Mouse (Mus musculus): ENCODE measurements around the gene Pitpnm3. TPM values are rescaled to one million over a fixed set of nuclear protein-coding genes. Genes with fewer than 3 reads are reported as not detected.

Pitpnm3 gene
- total RNA-seq, 2 experiments from 2014 or later = 17.5 to 17.8 TPM

DNA sequence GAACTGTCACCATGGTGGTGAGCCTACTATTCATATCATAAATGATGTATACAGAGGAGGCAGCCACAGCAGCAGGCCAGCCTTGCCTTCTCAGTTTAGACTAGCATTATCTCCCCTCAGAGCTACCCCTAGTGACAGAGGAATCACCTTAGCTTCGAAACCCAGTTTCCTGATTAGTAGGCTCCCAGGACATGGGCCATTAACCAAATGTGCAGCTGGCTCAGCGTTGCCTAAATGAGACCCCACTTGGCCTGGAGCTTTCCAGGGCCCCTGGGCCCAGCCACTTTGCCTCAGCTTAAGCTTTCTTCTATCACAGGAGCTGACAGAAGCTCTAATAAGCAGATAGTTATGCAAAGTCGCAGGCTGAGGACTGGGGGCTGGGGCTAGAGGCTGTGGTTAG lies 39.6 kb downstream of the Pitpnm3 start:
- DNase-seq (ENCODE audit: low spot score in 2 of 2) = no peak

GRCm38 (mm10) chr11:72094442-72094841 lies 41.1 kb downstream of the Pitpnm3 start:
- DNase-seq (ENCODE audit: low spot score in 2 of 2) = no peak

DNA sequence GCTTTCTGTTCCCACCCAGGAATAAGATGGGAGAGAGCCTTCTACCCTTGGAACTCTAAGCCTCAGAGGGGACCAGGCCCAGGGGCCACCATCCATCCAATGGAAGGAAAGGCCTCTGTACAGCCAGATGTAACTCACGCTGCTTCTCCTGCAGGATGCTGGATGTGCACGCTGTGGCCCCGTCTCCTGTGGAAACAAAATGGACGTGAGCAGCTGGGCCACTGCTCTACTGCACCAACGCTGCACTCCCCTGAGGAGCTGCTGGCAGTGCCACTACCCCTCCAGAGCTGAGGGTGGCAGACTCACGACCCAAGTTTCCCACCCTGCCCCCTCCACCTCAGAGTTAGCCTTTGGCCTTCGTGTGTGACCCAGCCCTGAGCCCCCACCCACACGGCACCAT lies 43.2 kb downstream of the Pitpnm3 start:
- no peak for DNase-seq (ENCODE audit: low spot score in 2 of 2)

DNA sequence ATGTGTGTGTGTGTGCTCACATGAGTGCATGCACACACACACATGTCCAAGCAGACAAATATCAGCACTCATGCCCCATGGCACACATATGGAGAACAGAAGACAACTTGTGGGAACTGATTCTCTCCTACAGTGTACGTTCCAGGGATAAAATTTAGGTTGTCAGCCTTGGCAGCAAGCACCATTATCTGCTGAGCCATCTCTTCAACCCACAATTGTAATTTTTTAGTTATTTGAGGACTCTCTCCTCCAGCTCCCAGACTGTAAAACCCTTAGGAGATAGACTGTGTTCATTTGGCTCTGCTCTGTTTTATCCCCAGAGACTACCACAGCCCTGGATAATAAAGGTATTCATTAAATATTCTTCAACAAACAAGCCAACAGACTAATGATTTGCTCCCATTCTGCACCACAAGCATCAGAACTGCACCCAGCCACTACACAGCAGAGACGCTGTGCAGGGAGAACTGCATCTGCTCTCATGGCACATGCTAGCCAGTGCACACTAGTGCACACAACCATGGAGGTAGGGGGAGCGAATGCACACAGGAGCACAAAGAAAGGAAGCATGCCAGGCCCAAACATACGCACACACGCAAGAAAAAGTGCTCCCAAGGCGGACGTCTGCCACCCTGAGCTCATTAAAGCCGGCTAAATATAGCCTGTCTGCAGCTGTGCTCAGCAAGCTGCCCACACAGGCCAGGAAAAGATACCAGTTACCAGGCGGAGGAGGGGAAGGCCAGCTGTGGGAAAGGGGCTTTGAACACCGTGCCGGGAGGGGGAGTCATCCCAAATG lies 49.1 kb downstream of the Pitpnm3 start:
- peak; percentile 40 to 51 for DNase-seq (ENCODE audit: low spot score in 2 of 2)

DNA sequence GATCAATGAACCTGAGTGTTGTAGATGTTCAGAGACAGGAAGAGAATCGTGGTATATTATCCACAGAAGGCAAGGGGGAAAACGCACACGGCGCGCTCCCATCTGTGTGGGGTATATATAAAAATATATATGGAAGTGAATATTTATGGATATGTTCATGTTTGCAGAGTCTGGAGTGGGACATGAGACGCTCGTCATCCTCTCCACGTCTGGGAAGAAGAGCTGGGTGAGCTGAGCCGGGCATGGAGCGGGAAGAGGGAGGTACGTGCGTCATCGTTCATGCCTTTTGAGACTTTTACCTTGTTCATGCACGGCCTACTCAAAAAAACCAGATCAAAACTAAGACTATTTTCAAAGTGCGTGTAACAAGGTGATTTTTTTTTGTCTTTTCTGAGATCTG lies 51.2 kb downstream of the Pitpnm3 start:
- DNase-seq (ENCODE audit: low spot score in 2 of 2) = no peak

GRCm38 (mm10) chr11:72082601-72083000 lies 53.0 kb downstream of the Pitpnm3 start:
- DNase-seq (ENCODE audit: low spot score in 2 of 2) = no peak

- DNase-seq (ENCODE audit: low spot score in 2 of 2) = no peak
Measured at GRCm38 (mm10) chr11:72080461-72080860, 55.1 kb downstream of the Pitpnm3 start.

DNA sequence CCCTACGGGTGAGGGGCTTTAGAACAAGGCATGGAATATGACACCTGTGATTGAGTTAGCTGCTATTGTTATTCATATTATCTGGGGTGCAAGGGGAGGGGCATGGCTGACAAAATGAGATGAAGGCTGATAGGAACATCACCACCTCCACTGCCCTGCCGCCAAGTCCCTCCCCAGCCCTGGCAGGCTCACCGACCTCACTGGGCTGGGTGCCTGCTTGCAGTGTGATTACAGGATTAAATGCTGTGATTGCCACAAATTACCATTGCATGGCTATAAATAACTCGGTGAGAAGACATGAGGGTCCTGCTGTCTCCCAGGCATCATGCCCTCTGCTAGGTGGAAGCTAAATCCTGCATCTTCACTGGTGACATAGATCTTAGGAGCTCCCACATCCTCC lies 56.9 kb downstream of the Pitpnm3 start:
- peak; percentile 50 to 56 for DNase-seq (ENCODE audit: low spot score in 2 of 2)

GRCm38 (mm10) chr11:72078056-72078455 lies 57.5 kb downstream of the Pitpnm3 start:
- no peak for DNase-seq (ENCODE audit: low spot score in 2 of 2)

- no peak for DNase-seq (ENCODE audit: low spot score in 2 of 2)
Measured at GRCm38 (mm10) chr11:72074230-72074629, 61.3 kb downstream of the Pitpnm3 start.

GRCm38 (mm10) chr11:72072331-72072905 lies 63.2 kb downstream of the Pitpnm3 start:
- no peak for DNase-seq (ENCODE audit: low spot score in 2 of 2)

- no peak for DNase-seq (ENCODE audit: low spot score in 2 of 2)
Measured at GRCm38 (mm10) chr11:72070733-72071132, 64.8 kb downstream of the Pitpnm3 start.

GRCm38 (mm10) chr11:72068026-72068425 lies 67.6 kb downstream of the Pitpnm3 start:
- DNase-seq (ENCODE audit: low spot score in 2 of 2) = no peak

- peak in 1 of 2 experiments; percentile 38 for DNase-seq (ENCODE audit: low spot score in 2 of 2)
Measured at GRCm38 (mm10) chr11:72067326-72067725, 68.3 kb downstream of the Pitpnm3 start.

DNA sequence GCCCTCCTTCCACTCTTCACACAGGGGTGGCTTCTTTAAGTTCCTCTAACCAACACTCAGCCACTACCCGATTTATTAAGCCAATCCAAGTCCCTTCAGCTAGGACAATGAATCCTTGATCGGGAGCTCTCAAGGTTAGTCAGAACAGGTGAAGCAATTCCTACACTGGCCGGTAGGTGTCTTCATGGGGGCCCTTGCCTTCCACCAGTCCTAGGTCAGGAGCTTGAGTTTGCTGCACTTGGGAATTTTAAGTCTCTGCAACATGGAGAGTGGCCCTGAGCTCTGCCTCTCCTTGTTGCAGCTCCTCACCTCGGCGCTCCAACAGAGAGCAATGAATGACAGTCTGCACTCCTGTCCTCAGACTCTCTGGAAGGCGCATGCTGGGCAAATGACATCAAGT lies 69.2 kb downstream of the Pitpnm3 start:
- DNase-seq (ENCODE audit: low spot score in 2 of 2) = no peak

DNA sequence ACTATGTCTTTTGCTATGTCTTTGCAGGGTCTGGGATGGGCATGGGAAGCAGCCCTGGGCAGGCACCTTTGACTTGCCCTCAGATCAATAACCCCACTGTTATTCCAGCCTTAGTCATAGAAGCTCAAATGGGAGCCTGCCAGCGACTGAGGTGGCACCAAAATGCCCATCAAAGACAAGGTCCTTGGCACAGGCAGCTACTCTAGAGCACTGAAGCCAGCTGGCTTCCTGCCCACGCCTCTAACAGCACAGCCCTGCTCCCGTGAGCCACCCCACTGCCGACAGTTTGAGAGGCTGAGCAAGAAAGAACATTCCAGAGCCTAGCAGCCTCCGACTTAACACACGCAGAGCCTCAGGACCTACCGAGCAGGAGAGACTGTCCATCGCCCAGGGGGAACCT lies 70.5 kb downstream of the Pitpnm3 start:
- peak in 1 of 2 experiments; percentile 67 for DNase-seq (ENCODE audit: low spot score in 2 of 2)

- no peak for DNase-seq (ENCODE audit: low spot score in 2 of 2)
Measured at GRCm38 (mm10) chr11:72064414-72064813, 71.2 kb downstream of the Pitpnm3 start.

DNA sequence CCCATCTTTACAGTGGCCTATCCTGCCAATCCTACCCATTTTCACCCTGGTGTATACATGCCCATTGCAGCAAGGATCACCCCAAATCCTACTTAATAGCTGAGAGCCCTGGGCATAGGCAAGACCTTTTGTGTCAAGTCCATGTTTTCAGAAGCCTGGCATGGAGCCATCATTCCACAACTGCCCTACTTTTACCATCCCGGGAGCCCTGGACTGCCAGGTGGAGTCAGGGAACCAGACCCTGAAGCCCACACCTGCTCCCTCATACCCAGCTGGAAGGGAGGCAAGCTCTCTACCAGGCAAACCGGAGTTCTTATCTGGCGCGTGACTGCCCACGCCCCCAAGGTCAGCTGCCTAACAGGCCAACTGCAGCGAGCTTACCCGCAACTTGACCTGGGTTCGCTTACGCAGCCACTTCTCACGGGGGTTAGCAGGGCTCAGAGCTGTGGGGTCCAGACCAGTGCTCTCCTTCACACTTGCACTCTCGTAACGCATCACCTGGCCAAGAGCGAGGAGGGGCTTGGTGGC lies 74.4 kb downstream of the Pitpnm3 start:
- no peak for DNase-seq (ENCODE audit: low spot score in 2 of 2)

DNA sequence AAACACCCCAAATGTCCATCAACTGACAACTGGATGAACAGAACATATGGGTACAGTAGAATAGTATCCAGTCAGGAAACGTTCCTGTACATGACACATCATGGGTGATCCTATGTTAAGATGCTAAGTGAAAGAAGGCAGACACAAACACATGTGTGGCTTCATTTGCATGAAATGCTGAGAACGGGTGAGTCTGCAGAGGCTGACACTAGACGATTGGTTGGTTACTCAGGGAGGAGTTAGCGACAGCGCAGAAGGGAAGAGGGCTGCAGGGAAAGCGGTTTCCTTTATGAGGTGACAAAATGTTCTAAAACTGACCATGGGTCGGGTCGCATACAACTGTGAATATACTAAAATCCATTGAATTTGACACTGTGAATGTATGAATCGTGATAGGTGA lies 75.2 kb downstream of the Pitpnm3 start:
- DNase-seq (ENCODE audit: low spot score in 2 of 2) = no peak

DNA sequence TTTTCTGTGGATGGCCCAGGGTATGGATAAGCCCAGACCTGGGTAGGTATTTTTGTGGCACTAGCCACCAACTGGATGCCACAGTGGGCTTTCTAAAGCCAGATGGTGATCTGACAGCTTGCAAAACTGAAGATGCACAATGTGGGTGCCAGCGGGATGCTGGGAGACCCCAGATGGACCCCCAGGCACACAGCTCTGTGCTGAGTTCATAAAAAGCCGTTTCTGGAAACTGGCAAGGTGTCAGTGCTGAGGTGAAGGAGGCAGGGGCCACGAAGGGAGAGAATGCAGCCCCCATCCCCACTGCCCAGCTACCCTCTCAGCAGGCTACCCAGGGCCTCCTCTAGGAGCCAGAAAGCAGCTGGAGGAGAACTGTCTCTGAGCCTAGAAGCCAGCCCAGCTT lies 78.4 kb downstream of the Pitpnm3 start:
- no peak for DNase-seq (ENCODE audit: low spot score in 2 of 2)

DNA sequence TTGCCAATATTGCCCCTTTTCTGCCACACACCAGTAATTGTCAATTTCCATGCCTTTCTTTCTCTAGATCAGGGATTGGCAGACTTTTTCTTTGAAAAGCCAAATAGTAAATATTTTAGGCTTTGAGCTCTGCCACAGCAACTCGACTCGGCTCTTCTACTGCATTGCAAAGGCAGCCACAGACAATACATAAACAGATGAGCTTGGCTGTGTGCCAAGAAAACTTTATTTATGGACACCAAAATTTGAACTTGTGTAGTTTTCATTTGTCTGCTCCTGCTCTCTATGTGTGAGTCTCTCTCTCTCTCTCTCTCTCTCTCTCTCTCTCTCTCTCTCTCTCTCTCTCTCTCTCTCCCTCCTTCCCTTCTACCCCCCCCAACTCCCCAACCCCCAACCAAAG lies 80.4 kb downstream of the Pitpnm3 start:
- no peak for DNase-seq (ENCODE audit: low spot score in 2 of 2)

DNA sequence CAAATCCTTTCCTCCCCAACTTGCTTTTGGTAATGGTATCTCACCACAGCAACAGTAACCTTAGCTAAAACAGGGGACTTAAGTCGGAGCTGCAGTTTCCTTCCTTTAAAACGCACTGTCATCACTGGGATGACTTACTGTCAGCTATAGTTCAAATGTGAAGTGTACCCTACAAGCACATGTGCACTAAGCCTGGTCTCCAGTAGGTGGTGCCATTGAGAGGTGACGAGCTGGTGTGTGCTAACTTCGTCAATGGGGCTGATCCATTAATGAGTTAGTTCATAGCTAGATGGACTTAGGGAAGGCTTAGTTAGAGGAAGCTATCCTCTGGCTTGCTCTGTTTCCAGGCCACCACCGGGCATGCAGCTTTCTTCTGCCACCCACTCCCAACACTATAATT lies 82.9 kb downstream of the Pitpnm3 start:
- DNase-seq (ENCODE audit: low spot score in 2 of 2) = peak; percentile 87

DNA sequence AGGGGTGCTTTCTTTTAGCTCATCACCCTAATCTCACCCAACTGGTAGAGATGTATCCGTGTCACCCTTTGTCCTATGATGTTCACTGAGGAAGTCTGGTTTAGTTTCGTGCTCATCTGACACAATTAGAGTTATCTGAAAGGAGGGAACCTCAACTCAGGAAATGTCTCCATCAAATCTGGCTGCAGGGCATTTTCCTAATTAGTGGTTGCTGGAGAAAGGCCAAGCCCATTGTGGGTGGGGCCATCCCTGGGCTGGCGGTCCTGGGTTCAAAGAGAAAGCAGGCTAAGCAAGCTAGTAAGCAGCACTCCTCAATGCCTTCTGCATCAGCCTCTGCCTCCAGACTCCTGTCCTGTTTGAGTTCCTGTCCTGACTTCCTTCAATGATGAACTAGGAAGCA lies 83.4 kb downstream of the Pitpnm3 start:
- no peak for DNase-seq (ENCODE audit: low spot score in 2 of 2)

Measured in layer of hippocampus, postnatal 10 days (tissue).